Mouse (Mus musculus) lung, postnatal 25 days (tissue): ENCODE data around the gene Clhc1.

Experiments used
- DNase-seq: peaks from one replicate; pipeline ENCODE4 v3.0.0; 2022; ENCODE audit warnings: low spot score

The Clhc1 gene

GRCm38 (mm10) chr11:29560990-29561389 is 13.2 kb downstream of the Clhc1 start:
- DNase-seq, result no peak

DNA sequence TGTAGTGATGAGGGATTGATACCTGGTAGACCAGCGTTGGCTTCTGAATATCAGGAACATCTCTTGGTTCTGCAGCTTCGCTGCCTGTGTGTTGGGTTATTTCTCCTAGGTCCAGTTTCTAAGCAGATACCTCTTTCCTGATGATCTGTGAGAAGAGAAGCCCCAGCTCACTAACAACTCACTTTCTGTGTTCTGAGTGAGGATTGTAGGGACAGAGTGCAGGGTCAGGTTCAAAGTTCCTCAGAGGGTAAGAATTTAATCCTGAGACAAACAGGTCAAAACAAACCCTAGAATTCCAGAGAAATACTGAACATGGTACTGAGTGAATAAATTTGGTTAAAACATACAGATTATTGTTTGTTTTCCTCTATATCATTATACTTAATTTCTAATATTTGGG is 15.7 kb downstream of the Clhc1 start:
- no peak for DNase-seq

DNA sequence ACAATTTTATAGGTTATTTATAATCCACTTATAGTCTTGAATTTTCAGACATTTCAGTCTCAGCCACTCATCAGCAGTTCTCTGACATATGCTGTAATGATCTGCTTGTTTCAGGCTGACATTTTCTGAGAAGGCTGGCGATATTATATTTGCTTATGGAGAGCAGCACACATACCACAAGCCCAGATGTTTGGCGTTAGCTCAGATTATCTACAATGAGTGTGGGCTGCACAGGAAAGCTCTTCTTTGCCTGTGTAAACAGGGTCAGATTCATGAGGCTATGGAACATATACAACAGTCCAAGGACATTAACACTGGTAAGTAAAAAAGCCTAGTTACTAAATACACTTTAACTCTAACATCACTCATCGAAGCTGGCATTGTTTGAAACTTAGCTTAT is 23.8 kb downstream of the Clhc1 start:
- no peak for DNase-seq

- no peak for DNase-seq
These were observed 24.9 kb downstream of the Clhc1 start for GRCm38 (mm10) chr11:29572656-29573055.

GRCm38 (mm10) chr11:29579610-29580009 is 31.9 kb downstream of the Clhc1 start:
- peak; percentile 8 for DNase-seq

- DNase-seq, result no peak
These were observed 47.5 kb downstream of the Clhc1 start for GRCm38 (mm10) chr11:29595217-29595616.

DNA sequence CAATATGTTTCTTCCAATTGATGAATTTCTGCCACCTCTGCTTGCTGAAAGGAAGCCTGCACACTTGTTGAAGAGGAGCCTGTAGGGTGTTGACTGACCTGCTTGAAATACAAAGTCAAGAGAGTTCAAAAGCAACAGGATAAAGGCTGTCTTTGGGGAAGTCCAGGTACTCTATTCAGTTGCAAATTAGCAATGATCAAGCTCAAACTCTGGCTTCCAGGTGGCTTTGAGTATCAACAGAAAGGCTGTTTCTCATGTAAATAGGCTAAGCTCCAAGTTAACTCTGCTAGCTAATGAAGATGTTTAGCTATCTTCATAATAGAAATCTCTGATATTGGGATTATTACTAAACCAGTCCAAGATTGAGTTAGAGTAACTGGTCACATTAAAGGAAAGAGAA is 49.4 kb downstream of the Clhc1 start:
- no peak for DNase-seq

GRCm38 (mm10) chr11:29599000-29599399 is 51.2 kb downstream of the Clhc1 start:
- no peak for DNase-seq

DNA sequence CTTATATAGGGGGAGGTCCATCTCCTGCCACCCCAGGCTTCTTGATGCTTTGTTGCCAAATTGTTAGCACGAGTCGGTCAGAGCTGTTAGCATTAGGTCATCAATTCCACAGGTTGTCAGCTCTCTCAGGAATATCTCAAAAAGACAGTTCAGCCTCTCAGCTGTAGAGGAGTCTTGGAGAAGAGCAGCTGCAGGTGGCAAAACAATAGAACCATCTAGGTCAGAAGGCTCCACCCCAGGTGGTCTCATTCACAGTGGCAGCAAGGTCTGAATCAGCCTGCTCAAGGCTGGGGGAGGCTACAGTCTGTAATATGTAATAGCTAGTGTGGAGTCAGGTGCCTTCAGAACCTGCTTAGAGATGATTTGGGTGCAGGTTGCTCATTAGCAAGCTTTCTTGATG is 55.8 kb downstream of the Clhc1 start:
- DNase-seq, result no peak

DNA sequence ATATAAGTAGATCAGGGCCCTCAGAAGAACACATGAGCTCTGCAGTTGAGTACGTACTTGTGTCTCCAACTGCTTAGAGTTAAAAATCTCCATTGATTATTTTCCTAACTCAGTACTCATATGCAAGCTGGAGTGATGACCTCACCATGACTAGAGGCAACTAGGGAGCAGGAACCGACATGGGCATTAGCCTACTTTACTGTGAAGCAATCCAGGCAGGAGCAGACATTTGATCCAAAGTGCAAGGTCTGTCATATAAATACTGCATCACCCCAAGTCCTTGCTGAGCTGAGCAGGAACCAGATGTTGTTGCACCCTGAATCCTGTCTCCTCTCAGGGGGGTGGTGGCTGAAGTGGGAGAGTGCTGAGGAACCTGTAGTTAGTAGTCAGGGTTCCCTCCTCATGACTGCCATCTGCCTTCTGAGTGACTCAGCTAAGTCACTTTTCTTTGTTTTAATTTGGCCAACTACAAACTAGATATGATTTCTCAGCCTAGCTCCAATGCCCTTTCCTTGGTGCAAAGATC is 59.8 kb downstream of the Clhc1 start:
- DNase-seq, result no peak

DNA sequence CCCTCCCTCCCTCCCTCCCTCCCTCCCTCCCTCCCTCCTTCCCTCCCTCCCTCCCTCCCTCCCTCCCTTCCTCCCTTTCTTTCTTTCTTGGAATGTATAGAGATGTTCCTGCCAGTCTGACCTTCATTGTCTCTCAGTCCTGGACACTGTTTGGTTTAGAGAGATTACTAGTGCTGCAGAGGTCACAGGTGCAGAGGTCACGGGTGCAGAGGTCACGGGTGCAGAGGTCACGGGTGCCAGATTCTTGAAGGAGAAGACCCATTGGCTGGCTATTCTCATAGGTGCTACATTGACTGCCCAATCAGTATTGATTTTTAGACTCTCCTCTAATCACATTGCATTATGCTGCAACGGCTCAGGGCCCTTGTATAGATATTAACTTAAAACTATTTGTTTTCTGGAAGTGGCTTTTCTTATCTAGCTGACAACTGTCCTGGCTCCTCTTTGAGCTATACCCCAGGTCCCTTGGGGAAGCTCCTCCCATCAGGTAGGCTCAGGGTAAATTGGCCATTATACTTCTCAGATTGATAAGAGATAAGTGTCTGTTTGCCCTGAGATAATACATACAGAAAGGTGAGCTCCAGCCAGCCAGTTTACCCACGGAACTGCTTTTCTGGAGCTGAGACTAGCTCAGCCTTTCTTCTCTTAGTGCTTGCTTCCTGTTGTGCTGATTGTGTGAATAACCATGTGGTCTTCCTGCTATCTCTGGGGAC is 62.2 kb downstream of the Clhc1 start:
- no peak for DNase-seq

DNA sequence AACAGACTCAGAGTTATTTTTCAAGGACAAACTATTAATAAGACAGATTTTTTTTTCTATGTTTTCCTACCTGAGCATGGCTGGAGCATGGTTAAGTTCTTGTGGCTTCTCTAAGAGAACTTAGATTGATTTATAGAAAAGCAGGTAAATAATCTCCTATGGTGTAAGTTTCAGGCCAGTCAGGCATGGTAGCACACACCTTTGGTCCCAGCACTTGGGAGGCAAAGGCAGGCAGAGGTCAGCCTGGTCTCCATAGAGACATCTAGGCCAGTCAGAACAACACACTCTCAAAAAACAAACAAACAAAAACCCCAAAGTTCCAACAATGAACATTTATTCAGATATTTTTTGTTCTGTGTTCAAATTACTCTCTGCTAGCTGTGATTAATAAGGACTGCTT is 64.3 kb downstream of the Clhc1 start:
- DNase-seq, result no peak

- DNase-seq, result no peak
These were observed 65.5 kb downstream of the Clhc1 start for GRCm38 (mm10) chr11:29613185-29613735.

GRCm38 (mm10) chr11:29614217-29614924 is 66.6 kb downstream of the Clhc1 start:
- no peak for DNase-seq

DNA sequence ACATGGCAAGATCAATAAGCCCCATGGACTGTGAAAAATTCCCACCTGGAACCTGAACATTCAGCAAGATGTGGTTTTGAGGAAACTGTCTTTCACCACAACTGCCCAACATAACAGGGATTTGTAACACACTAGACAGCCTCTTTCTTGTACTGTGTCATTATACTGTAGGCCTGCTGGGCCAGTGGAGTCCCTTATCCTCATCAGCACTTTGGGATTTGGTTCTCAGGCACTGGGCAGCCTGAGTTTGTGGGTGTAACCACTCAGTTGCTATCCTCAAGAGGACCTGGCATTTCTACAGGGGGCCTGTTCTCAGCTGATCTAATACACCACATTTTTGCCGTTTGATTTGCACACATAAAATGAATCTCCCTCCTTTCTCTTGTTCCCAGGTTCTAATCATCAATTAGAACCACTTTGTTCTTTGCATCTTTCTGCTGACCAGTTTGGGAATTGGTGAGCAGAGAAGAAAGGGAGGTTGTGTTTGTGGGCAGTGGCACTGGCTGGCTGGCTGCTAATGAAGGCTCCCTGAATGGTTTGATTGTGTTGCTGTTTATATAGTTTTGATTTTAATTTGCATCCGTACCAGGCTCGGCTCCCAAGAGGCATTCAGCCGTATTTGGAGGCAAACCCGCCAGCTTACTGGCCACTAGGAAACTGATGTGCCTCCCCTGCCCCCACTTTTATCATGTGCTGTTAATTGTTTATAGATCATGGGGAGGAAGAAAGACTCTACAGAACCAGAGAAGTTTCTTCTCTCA is 74.5 kb downstream of the Clhc1 start:
- no peak for DNase-seq

GRCm38 (mm10) chr11:29623327-29623726 is 75.6 kb downstream of the Clhc1 start:
- DNase-seq, result no peak

- no peak for DNase-seq
These were observed 78.8 kb downstream of the Clhc1 start for GRCm38 (mm10) chr11:29626541-29626940.

- DNase-seq, result no peak
These were observed 80.0 kb downstream of the Clhc1 start for GRCm38 (mm10) chr11:29627706-29628105.
